8 mouse cellular contexts compared by ENCODE assay signal in genomic region chr2:131204410-131204981, GRCm38 (mm10). TPM values are rescaled to one million over a fixed set of nuclear protein-coding genes. Genes with fewer than 3 reads are reported as not detected.
A peak's percentile ranks its signal among the peaks of the same experiment; 100 is the strongest.
DNase-seq lines count a peak whose midpoint lies in the region; ATAC-seq and TF ChIP-seq lines count a peak whose summit lies in the region.

No protein-coding gene starts in this region.

- no peak overlapping the region for H3K27ac ChIP-seq in thymus, adult 2 months (ENCODE audit: control insufficient read depth, insufficient read depth, low read length)
- peak overlapping the region; percentile 93 for H3K27ac ChIP-seq in embryonic facial prominence, embryonic 15.5 days (replicated peaks)
- peak overlapping the region; percentile 66 to 88 for H3K27ac ChIP-seq in heart, embryonic 14.5 days (replicated peaks in 1 of 2; ENCODE audit: control insufficient read depth in 1 of 2, insufficient read depth in 1 of 2, low read depth in 2 of 2, low read length in 2 of 2)
- peak overlapping the region; percentile 99 for H3K27ac ChIP-seq in liver, embryonic 13.5 days

- peaks cover 8% of the 10 kb centered on the region for H3K4me1 ChIP-seq in thymus, adult 2 months (replicated peaks; ENCODE audit: control insufficient read depth, insufficient read depth, low read length)
- H3K4me1 ChIP-seq in embryonic facial prominence, embryonic 15.5 days: peaks cover 21% of the 10 kb centered on the region
- peaks cover 13 to 14% of the 10 kb centered on the region in 2 experiments for H3K4me1 ChIP-seq in heart, embryonic 14.5 days (ENCODE audit: control insufficient read depth in 2 of 2, insufficient read depth in 2 of 2, low read length in 2 of 2)
- peaks cover 87% of the 10 kb centered on the region for H3K4me1 ChIP-seq in liver, embryonic 13.5 days (replicated peaks)

- no peak for TF ChIP-seq POLR2A in thymus, adult 2 months (IDR thresholded peaks at IDR 0.05; ENCODE audit: control insufficient read depth, extremely low read depth, insufficient read depth, low read length, poor library complexity)

- H3K4me2 ChIP-seq in embryonic facial prominence, embryonic 15.5 days (replicated peaks): peak overlapping the region; percentile 29; the same call in 1 of the 2 replicates
- H3K4me2 ChIP-seq in heart, embryonic 14.5 days (ENCODE audit: low read length): peak overlapping the region; percentile 11
- H3K4me2 ChIP-seq in liver, embryonic 13.5 days: peak overlapping the region; percentile 59

- H3K9me3 ChIP-seq in embryonic facial prominence, embryonic 15.5 days (replicated peaks): no peaks in the 10 kb centered on the region
- H3K9me3 ChIP-seq in heart, embryonic 14.5 days (ENCODE audit: control insufficient read depth, low read length): no peaks in the 10 kb centered on the region
- H3K9me3 ChIP-seq in liver, embryonic 13.5 days (replicated peaks): no peaks in the 10 kb centered on the region

- DNase-seq in thymus, adult 2 months: peak; percentile 19
- DNase-seq in thymus, postnatal 0 days (ENCODE audit: low spot score): no peak
- peak; percentile 91 to 95 for DNase-seq in kidney, postnatal 4 days
- DNase-seq in liver, embryonic 13.5 days: no peak
- DNase-seq in right cerebral cortex, adult 18-20 months: peak; percentile 88
- DNase-seq in urinary bladder, postnatal 14 days (ENCODE audit: low spot score): peak; percentile 98

- ATAC-seq in embryonic facial prominence, embryonic 15.5 days (ENCODE audit: insufficient number of reproducible peaks, low FRiP score, low TSS enrichment, low read depth): peak; percentile 94
- ATAC-seq in heart, embryonic 14.5 days (ENCODE audit: insufficient number of reproducible peaks, insufficient read depth, low FRiP score, low read depth): peak; percentile 88
- ATAC-seq in liver, embryonic 13.5 days (ENCODE audit: low read depth): peak; percentile 61

- no peak overlapping the region for H3K4me3 ChIP-seq in thymus, adult 2 months (ENCODE audit: control insufficient read depth, insufficient read depth, low read length)
- no peak overlapping the region for H3K4me3 ChIP-seq in embryonic facial prominence, embryonic 15.5 days (replicated peaks)
- H3K4me3 ChIP-seq in heart, embryonic 14.5 days (ENCODE audit: control insufficient read depth in 1 of 2, insufficient read depth in 1 of 2, low read depth in 1 of 2, low read length in 2 of 2): no peak overlapping the region
- no peak overlapping the region for H3K4me3 ChIP-seq in liver, embryonic 13.5 days (replicated peaks)

- H3K36me3 ChIP-seq in thymus, adult 2 months (ENCODE audit: control insufficient read depth, insufficient read depth, low read length): no peaks in the 10 kb centered on the region
- peaks cover 13% of the 10 kb centered on the region for H3K36me3 ChIP-seq in embryonic facial prominence, embryonic 15.5 days
- H3K36me3 ChIP-seq in heart, embryonic 14.5 days (ENCODE audit: control insufficient read depth, insufficient read depth, low read length): 0 out of 2 replicates have a peak, but pooled peaks cover 2% of the 10 kb centered on the region
- H3K36me3 ChIP-seq in liver, embryonic 13.5 days: peaks cover 36% of the 10 kb centered on the region

- TF ChIP-seq CTCF in thymus, adult 2 months (IDR thresholded peaks at IDR 0.05; ENCODE audit: borderline replicate concordance, control insufficient read depth, extremely low read depth, insufficient read depth, low read length, poor library complexity): no peak

- WGBS in thymus, adult 2 months: 18% methylated on average over 7 of the region's 7 CpGs
- WGBS in embryonic facial prominence, embryonic 15.5 days: 15% methylated on average over 7 of the region's 7 CpGs
- 38% methylated on average over 7 of the region's 7 CpGs for WGBS in heart, embryonic 14.5 days
- 37% methylated on average over 7 of the region's 7 CpGs for WGBS in liver, embryonic 13.5 days (ENCODE audit: insufficient replicate concordance)

- H3K27me3 ChIP-seq in thymus, adult 2 months (ENCODE audit: control insufficient read depth, insufficient read depth, low read length): no peaks in the 10 kb centered on the region
- no peaks in the 10 kb centered on the region for H3K27me3 ChIP-seq in embryonic facial prominence, embryonic 15.5 days
- no peaks in the 10 kb centered on the region for H3K27me3 ChIP-seq in heart, embryonic 14.5 days (ENCODE audit: control insufficient read depth, insufficient read depth, low read length)
- no peaks in the 10 kb centered on the region for H3K27me3 ChIP-seq in liver, embryonic 13.5 days

- H3K9ac ChIP-seq in embryonic facial prominence, embryonic 15.5 days: no peak overlapping the region
- peak overlapping the region; percentile 6; the same call in 1 of the 2 replicates for H3K9ac ChIP-seq in heart, embryonic 14.5 days (ENCODE audit: low read length)
- H3K9ac ChIP-seq in liver, embryonic 13.5 days: peak overlapping the region; percentile 74

RNA-seq across cellular contexts. Expression of gene Ap5s1, which starts 2.4 kb away (rescaled TPM):
- 45.7 and 52.7 TPM in 2 replicates for polyA plus RNA-seq in thymus, adult 2 months (2012; rRNA removed)
- polyA plus RNA-seq in thymus, postnatal 0 days (2015; fragmentation: Nextera tagmentation; extraction: Ambion mirVana): 19.1 and 22.2 TPM in 2 replicates
- polyA plus RNA-seq in embryonic facial prominence, embryonic 15.5 days (2015; fragmentation: Nextera tagmentation; extraction: Ambion mirVana): 27.9 and 28.0 TPM in 2 replicates
- polyA plus RNA-seq in heart, embryonic 14.5 days (2014; fragmentation: Nextera tagmentation; extraction: Ambion mirVana): 39.7 and 44.3 TPM in 2 replicates
- 18.1 and 19.7 TPM in 2 replicates for polyA plus RNA-seq in liver, embryonic 13.5 days (2015; fragmentation: Nextera tagmentation; extraction: Ambion mirVana)

RNA-seq across cellular contexts. Expression of gene Spef1, which starts 17.4 kb away (rescaled TPM):
- 8.3 and 8.7 TPM in 2 replicates for polyA plus RNA-seq in thymus, adult 2 months (2012; rRNA removed)
- polyA plus RNA-seq in thymus, postnatal 0 days (2015; fragmentation: Nextera tagmentation; extraction: Ambion mirVana): 1.4 and 1.5 TPM in 2 replicates
- polyA plus RNA-seq in embryonic facial prominence, embryonic 15.5 days (2015; fragmentation: Nextera tagmentation; extraction: Ambion mirVana): 10.3 and 15.2 TPM in 2 replicates
- polyA plus RNA-seq in heart, embryonic 14.5 days (2014; fragmentation: Nextera tagmentation; extraction: Ambion mirVana): 2.0 and 2.4 TPM in 2 replicates
- polyA plus RNA-seq in liver, embryonic 13.5 days (2015; fragmentation: Nextera tagmentation; extraction: Ambion mirVana): 1.1 and 1.2 TPM in 2 replicates

RNA-seq across cellular contexts. Expression of gene Cdc25b, which starts 17.7 kb away (rescaled TPM):
- 121 and 150 TPM in 2 replicates for polyA plus RNA-seq in thymus, adult 2 months (2012; rRNA removed)
- polyA plus RNA-seq in thymus, postnatal 0 days (2015; fragmentation: Nextera tagmentation; extraction: Ambion mirVana): 48.4 and 58.6 TPM in 2 replicates
- polyA plus RNA-seq in embryonic facial prominence, embryonic 15.5 days (2015; fragmentation: Nextera tagmentation; extraction: Ambion mirVana): 52.3 and 59.1 TPM in 2 replicates
- polyA plus RNA-seq in heart, embryonic 14.5 days (2014; fragmentation: Nextera tagmentation; extraction: Ambion mirVana): 33.1 and 38.9 TPM in 2 replicates
- 171 and 201 TPM in 2 replicates for polyA plus RNA-seq in liver, embryonic 13.5 days (2015; fragmentation: Nextera tagmentation; extraction: Ambion mirVana)

RNA-seq across cellular contexts. Expression of gene Cenpb, which starts 24.6 kb away (rescaled TPM):
- 45.6 and 52.5 TPM in 2 replicates for polyA plus RNA-seq in thymus, adult 2 months (2012; rRNA removed)
- polyA plus RNA-seq in thymus, postnatal 0 days (2015; fragmentation: Nextera tagmentation; extraction: Ambion mirVana): 5.2 and 7.8 TPM in 2 replicates
- 13.3 and 14.6 TPM in 2 replicates for polyA plus RNA-seq in embryonic facial prominence, embryonic 15.5 days (2015; fragmentation: Nextera tagmentation; extraction: Ambion mirVana)
- 6.2 and 7.0 TPM in 2 replicates for polyA plus RNA-seq in heart, embryonic 14.5 days (2014; fragmentation: Nextera tagmentation; extraction: Ambion mirVana)
- 3.5 and 4.5 TPM in 2 replicates for polyA plus RNA-seq in liver, embryonic 13.5 days (2015; fragmentation: Nextera tagmentation; extraction: Ambion mirVana)

RNA-seq across cellular contexts. Expression of gene Mavs, which starts 29.4 kb away (rescaled TPM):
- 53.0 and 59.8 TPM in 2 replicates for polyA plus RNA-seq in thymus, adult 2 months (2012; rRNA removed)
- polyA plus RNA-seq in thymus, postnatal 0 days (2015; fragmentation: Nextera tagmentation; extraction: Ambion mirVana): 13.1 and 15.0 TPM in 2 replicates
- 21.7 and 25.1 TPM in 2 replicates for polyA plus RNA-seq in embryonic facial prominence, embryonic 15.5 days (2015; fragmentation: Nextera tagmentation; extraction: Ambion mirVana)
- 20.0 and 20.9 TPM in 2 replicates for polyA plus RNA-seq in heart, embryonic 14.5 days (2014; fragmentation: Nextera tagmentation; extraction: Ambion mirVana)
- 27.1 and 31.1 TPM in 2 replicates for polyA plus RNA-seq in liver, embryonic 13.5 days (2015; fragmentation: Nextera tagmentation; extraction: Ambion mirVana)

Comparison
In these comparisons a context has a peak if more than half of its experiments do, and no peak if none do; other contexts are left out.
1. DNase-seq: peak in thymus, adult 2 months (single experiment), kidney, postnatal 4 days (2 of 2), right cerebral cortex, adult 18-20 months (single experiment) and urinary bladder, postnatal 14 days (single experiment); none in thymus, postnatal 0 days (single experiment) and liver, embryonic 13.5 days (single experiment).
2. Peak in every context shown above with its lines, with median percentiles within 50 percentile points of each other: ATAC-seq and H3K4me2 ChIP-seq.